Mouse (Mus musculus): ENCODE data around the gene Camk2n1. TPM values are rescaled to one million over a fixed set of nuclear protein-coding genes. Genes with fewer than 3 reads are reported as not detected.

Camk2n1 gene
- polyA plus RNA-seq, 1 experiment from 2014 or later: 1.0 TPM

DNA sequence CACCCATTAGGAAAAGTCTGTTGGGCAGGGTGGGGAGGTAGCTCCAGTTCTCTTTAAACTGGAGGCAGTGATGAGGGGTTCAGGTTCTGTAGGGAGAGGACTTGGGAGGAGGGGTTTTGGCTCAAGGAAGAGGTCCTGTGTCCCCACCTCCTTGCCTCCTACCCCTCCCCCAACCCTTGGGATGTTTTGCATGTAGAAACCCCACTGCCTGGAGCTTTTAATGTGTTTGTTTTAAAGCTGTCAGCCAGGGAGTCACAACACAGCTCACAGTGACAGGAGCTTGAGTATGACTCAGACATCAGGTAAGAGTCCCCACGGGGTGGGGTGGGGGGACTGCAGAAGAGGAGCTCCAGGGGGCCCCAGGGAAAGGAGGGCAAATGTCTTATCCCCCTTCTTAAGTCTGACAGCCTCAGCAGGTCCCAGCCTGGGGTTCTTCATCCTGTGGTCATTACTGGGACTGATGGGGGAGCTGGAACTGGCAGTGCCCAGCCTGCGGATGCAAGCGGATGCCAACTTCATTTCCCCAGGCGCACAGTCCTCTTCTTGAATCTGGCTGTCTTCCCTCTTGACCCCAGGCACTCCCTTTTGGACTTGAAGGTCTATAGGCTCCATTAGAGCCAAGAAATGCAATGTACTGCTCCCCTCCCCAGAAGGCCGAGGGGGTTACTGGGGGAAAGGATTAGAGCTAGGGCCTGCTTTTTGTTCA lies 4.8 kb downstream of the Camk2n1 start:
- H3K4me3 ChIP-seq: no peak overlapping the region
- ATAC-seq (ENCODE audit: extremely low read depth, insufficient number of reproducible peaks, low FRiP score, low TSS enrichment): no peak
- H3K27me3 ChIP-seq (replicated peaks): peaks cover 77% of the 10 kb centered on the region
- WGBS: 42% methylated on average over 5 of the region's 5 CpGs
- no peak overlapping the region for H3K27ac ChIP-seq (replicated peaks)
- H3K36me3 ChIP-seq: no peaks in the 10 kb centered on the region
- H3K4me2 ChIP-seq: no peak overlapping the region
- H3K4me1 ChIP-seq: peaks cover 27% of the 10 kb centered on the region
- no peak overlapping the region for H3K9ac ChIP-seq
- H3K9me3 ChIP-seq: no peaks in the 10 kb centered on the region

GRCm38 (mm10) chr4:138459775-138460174 lies 5.7 kb downstream of the Camk2n1 start:
- WGBS: 68% methylated on average over 6 of the region's 6 CpGs
- H3K9me3 ChIP-seq: no peaks in the 10 kb centered on the region
- no peak overlapping the region for H3K9ac ChIP-seq
- H3K36me3 ChIP-seq: no peaks in the 10 kb centered on the region
- no peak overlapping the region for H3K4me3 ChIP-seq
- H3K27me3 ChIP-seq (replicated peaks): peaks cover 72% of the 10 kb centered on the region
- no peak overlapping the region for H3K4me2 ChIP-seq
- H3K4me1 ChIP-seq: peaks cover 36% of the 10 kb centered on the region
- H3K27ac ChIP-seq (replicated peaks): no peak overlapping the region
- no peak for ATAC-seq (ENCODE audit: extremely low read depth, insufficient number of reproducible peaks, low FRiP score, low TSS enrichment)

DNA sequence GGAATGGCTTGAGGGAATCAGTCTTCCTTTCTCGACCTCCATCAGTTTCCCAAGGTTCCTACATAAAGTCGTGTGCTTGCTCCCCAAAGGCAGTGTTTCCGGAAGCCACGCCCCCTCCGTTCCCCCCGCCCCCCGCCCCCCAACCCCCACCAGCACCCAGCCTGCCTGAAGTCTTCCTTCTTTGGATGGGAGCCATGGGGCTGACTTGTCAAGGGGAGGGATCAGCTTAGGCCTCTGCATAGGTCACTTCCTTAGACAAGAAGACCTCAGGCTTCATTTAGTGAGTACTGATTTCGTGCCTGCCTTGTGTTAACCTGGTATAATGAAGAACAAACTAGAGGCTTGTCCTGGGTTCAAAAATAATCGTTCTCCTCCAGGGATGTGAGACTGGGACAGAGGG lies 6.8 kb downstream of the Camk2n1 start:
- Histone ChIP-seq H3K36me3 (no peaks in the 10 kb centered on the region), H3K9me3 (no peaks in the 10 kb centered on the region), H3K27me3 (replicated peaks) (peaks cover 71% of the 10 kb centered on the region), H3K4me3 (no peak overlapping the region), H3K4me2 (no peak overlapping the region), H3K4me1 (peaks cover 36% of the 10 kb centered on the region), H3K27ac (replicated peaks) (no peak overlapping the region), H3K9ac (no peak overlapping the region)
- WGBS: 17% methylated on average over 9 of the region's 9 CpGs
- no peak for ATAC-seq (ENCODE audit: extremely low read depth, insufficient number of reproducible peaks, low FRiP score, low TSS enrichment)

- Histone ChIP-seq H3K27ac (replicated peaks) (no peak overlapping the region), H3K4me1 (peaks cover 30% of the 10 kb centered on the region), H3K4me2 (no peak overlapping the region), H3K9ac (no peak overlapping the region), H3K4me3 (no peak overlapping the region), H3K9me3 (no peaks in the 10 kb centered on the region), H3K27me3 (replicated peaks) (peaks cover 71% of the 10 kb centered on the region), H3K36me3 (no peaks in the 10 kb centered on the region)
- WGBS: 88% methylated on average over 5 of the region's 5 CpGs
- no peak for ATAC-seq (ENCODE audit: extremely low read depth, insufficient number of reproducible peaks, low FRiP score, low TSS enrichment)
Observed at GRCm38 (mm10) chr4:138461471-138461870, 7.4 kb downstream of the Camk2n1 start.

GRCm38 (mm10) chr4:138462971-138463831 lies 9.1 kb downstream of the Camk2n1 start:
- Histone ChIP-seq H3K4me1 (peaks cover 28% of the 10 kb centered on the region), H3K4me3 (peak overlapping the region; percentile 29), H3K9ac (peak overlapping the region; percentile 69), H3K27ac (replicated peaks) (peak overlapping the region; percentile 86), H3K4me2 (peak overlapping the region; percentile 59), H3K36me3 (no peaks in the 10 kb centered on the region), H3K27me3 (replicated peaks) (peaks cover 72% of the 10 kb centered on the region), H3K9me3 (no peaks in the 10 kb centered on the region)
- no peak for ATAC-seq (ENCODE audit: extremely low read depth, insufficient number of reproducible peaks, low FRiP score, low TSS enrichment)
- 7% methylated on average over 11 of the region's 11 CpGs for WGBS

- H3K27ac ChIP-seq (replicated peaks): peak overlapping the region; percentile 86
- H3K27me3 ChIP-seq (replicated peaks): peaks cover 69% of the 10 kb centered on the region
- peak overlapping the region; percentile 69 for H3K9ac ChIP-seq
- no peak for ATAC-seq (ENCODE audit: extremely low read depth, insufficient number of reproducible peaks, low FRiP score, low TSS enrichment)
- peak overlapping the region; percentile 29 for H3K4me3 ChIP-seq
- no peaks in the 10 kb centered on the region for H3K36me3 ChIP-seq
- H3K4me1 ChIP-seq: peaks cover 33% of the 10 kb centered on the region
- WGBS: 7% methylated on average over 11 of the region's 11 CpGs
- peak overlapping the region; percentile 59 for H3K4me2 ChIP-seq
- H3K9me3 ChIP-seq: no peaks in the 10 kb centered on the region
Observed at GRCm38 (mm10) chr4:138463832-138464487, 9.8 kb downstream of the Camk2n1 start.

DNA sequence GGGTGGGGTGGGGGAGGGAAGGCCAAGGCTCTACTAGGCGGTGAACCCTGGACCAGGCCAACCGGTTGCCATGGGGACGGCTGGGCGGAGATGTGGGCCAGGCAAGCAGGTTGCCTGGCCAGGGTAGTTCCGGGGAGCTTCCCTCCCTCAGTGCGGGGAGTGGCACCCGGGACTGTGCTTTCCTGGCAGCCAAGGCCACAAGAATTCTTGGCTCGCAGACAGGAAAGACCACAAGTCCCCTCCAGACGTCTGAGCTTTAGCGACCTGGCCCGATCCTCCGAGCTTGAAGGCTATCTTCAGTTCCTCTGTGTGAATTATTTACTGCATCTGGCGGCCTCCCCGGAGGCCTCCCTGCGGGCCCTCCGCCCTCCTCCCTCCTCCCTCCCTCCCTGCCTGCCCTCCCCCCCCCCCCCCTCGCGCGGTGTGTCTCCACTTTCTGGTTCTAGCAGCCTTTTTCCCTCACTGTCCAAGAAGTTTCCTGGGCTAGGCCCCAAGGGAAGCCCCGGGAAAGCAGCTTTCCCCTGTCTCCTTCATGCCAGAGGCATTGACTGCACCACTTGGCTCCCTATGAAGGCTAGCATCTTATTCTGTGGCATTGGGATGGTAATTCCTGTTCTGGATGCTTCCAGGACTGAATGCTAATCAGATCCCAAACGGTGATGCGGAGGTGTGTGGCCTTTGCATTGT lies 10.7 kb downstream of the Camk2n1 start:
- Histone ChIP-seq H3K9ac (peak overlapping the region; percentile 19; the same call in 1 of the 2 replicates), H3K4me1 (peaks cover 41% of the 10 kb centered on the region), H3K9me3 (no peaks in the 10 kb centered on the region), H3K27ac (replicated peaks) (peak overlapping the region; percentile 86), H3K4me3 (peak overlapping the region; percentile 29), H3K4me2 (peak overlapping the region; percentile 59), H3K36me3 (no peaks in the 10 kb centered on the region), H3K27me3 (replicated peaks) (peaks cover 63% of the 10 kb centered on the region)
- 3% methylated on average over 22 of the region's 22 CpGs for WGBS
- 0 out of 2 replicates have a peak, but pooled peaks have one; percentile 34 for ATAC-seq (ENCODE audit: extremely low read depth, insufficient number of reproducible peaks, low FRiP score, low TSS enrichment)

GRCm38 (mm10) chr4:138465446-138465845 lies 11.3 kb downstream of the Camk2n1 start:
- Histone ChIP-seq H3K4me2 (no peak overlapping the region), H3K27ac (replicated peaks) (peak overlapping the region; percentile 45; the same call in 1 of the 2 replicates), H3K9ac (no peak overlapping the region), H3K27me3 (replicated peaks) (peaks cover 57% of the 10 kb centered on the region), H3K4me1 (peaks cover 41% of the 10 kb centered on the region), H3K4me3 (no peak overlapping the region), H3K36me3 (no peaks in the 10 kb centered on the region), H3K9me3 (no peaks in the 10 kb centered on the region)
- 41% methylated on average over 8 of the region's 8 CpGs for WGBS
- ATAC-seq (ENCODE audit: extremely low read depth, insufficient number of reproducible peaks, low FRiP score, low TSS enrichment): no peak

GRCm38 (mm10) chr4:138466690-138467089 lies 12.6 kb downstream of the Camk2n1 start:
- Histone ChIP-seq H3K4me3 (no peak overlapping the region), H3K4me2 (no peak overlapping the region), H3K36me3 (no peaks in the 10 kb centered on the region), H3K27me3 (replicated peaks) (peaks cover 47% of the 10 kb centered on the region), H3K9me3 (no peaks in the 10 kb centered on the region), H3K4me1 (peaks cover 41% of the 10 kb centered on the region), H3K9ac (no peak overlapping the region), H3K27ac (replicated peaks) (no peak overlapping the region)
- no peak for ATAC-seq (ENCODE audit: extremely low read depth, insufficient number of reproducible peaks, low FRiP score, low TSS enrichment)
- 55% methylated on average over 6 of the region's 6 CpGs for WGBS

- no peaks in the 10 kb centered on the region for H3K36me3 ChIP-seq
- peaks cover 46% of the 10 kb centered on the region for H3K27me3 ChIP-seq (replicated peaks)
- no peak overlapping the region for H3K9ac ChIP-seq
- H3K27ac ChIP-seq (replicated peaks): no peak overlapping the region
- H3K4me2 ChIP-seq: no peak overlapping the region
- WGBS: 68% methylated on average over 5 of the region's 5 CpGs
- ATAC-seq (ENCODE audit: extremely low read depth, insufficient number of reproducible peaks, low FRiP score, low TSS enrichment): no peak
- H3K4me3 ChIP-seq: no peak overlapping the region
- H3K9me3 ChIP-seq: no peaks in the 10 kb centered on the region
- peaks cover 41% of the 10 kb centered on the region for H3K4me1 ChIP-seq
Observed at GRCm38 (mm10) chr4:138467451-138467850, 13.3 kb downstream of the Camk2n1 start.

All from heart, embryonic 13.5 days (tissue).